Mouse (Mus musculus): ENCODE data around the gene Bicc1. TPM values are rescaled to one million over a fixed set of nuclear protein-coding genes. Genes with fewer than 3 reads are reported as not detected.

The Bicc1 gene
- total and polyA plus RNA-seq, 3 experiments: 0.16 TPM; not detected in 2

DNA sequence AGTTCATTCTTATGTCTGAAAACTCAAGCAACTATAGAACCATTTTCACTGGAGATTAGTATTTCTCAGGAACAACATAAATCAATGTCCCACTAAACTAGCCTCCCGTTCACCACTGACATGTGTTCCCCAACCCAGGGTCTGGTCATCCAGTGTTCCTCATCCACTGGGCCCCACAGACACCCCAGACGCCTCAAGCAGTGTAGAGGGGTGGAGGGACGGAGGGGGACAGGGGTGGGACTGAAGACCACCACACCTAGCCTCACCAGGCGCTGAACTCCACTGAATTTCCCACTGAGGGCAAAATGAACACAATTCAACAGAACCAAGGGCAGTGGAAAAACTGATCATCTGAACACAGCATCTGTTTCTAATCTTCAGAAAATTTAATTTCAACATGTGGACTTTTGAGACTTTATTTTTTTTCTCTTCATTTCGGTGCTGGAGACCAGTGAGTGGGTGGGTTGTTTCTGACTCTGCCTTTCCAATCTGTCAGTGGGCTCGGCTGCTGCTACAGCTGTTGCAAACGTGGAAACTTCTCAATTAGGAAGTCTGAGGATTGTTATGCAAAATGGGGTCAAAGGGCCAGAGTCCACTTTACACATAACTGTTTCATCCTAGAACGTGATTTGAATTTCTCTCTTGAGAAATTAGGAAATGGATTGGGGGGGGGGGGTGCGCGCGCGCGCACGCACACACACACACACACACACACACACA is 21.2 kb downstream of the Bicc1 start:
- DNase-seq (ENCODE audit: low spot score) (no peak), ATAC-seq (ENCODE audit: extremely low read depth, insufficient number of reproducible peaks, low FRiP score, poor library complexity, severe bottlenecking) (no peak)
- no peaks in the 10 kb centered on the region for H3K36me3 ChIP-seq (replicated peaks)
- TF ChIP-seq CTCF (IDR thresholded peaks at IDR 0.05; ENCODE audit: low read depth, low read length) (no peak), GATA2 (IDR thresholded peaks at IDR 0.05; ENCODE audit: borderline replicate concordance, low read depth, low read length) (no peak), GATA1 (IDR thresholded peaks at IDR 0.05; ENCODE audit: borderline replicate concordance, low read length) (no peak), POLR2AphosphoS5 (IDR thresholded peaks at IDR 0.05; ENCODE audit: insufficient replicate concordance, low read depth, low read length) (no peak), TAL1 (conservative IDR thresholded peaks at IDR 0.05; ENCODE audit: low read depth, low read length) (no peak)
- H3K9me3 ChIP-seq (replicated peaks): peaks cover 23% of the 10 kb centered on the region
- no peaks in the 10 kb centered on the region for H3K27me3 ChIP-seq (ENCODE audit: insufficient read depth, low read length)
- H3K4me1 ChIP-seq (ENCODE audit: insufficient read depth, low read depth, low read length): no peaks in the 10 kb centered on the region
- no peak overlapping the region for H3K4me3 ChIP-seq (ENCODE audit: low read depth, low read length)

DNA sequence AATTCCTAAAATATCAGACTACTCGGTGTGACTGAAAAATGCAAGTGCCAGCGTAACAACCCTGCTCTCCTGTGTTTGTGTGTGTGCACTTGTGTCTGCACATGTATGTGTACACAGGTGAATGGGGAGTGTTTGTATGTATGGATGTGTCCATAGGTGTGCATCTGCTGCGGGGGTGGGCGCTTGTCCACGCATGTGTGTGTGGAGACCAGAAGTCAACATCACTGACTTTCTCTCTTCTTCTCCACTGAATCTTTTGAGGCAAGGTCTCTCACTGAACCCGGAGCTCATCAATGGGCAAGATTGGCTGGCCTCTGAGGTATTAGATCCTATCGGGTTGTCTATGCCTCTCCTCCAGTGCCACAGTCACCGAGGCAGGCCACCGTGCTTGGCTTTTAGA is 21.9 kb downstream of the Bicc1 start:
- no peaks in the 10 kb centered on the region for H3K27me3 ChIP-seq (ENCODE audit: insufficient read depth, low read length)
- DNase-seq (ENCODE audit: low spot score) (no peak), ATAC-seq (ENCODE audit: extremely low read depth, insufficient number of reproducible peaks, low FRiP score, poor library complexity, severe bottlenecking) (no peak)
- TF ChIP-seq TAL1 (conservative IDR thresholded peaks at IDR 0.05; ENCODE audit: low read depth, low read length) (no peak), GATA1 (IDR thresholded peaks at IDR 0.05; ENCODE audit: borderline replicate concordance, low read length) (no peak), CTCF (IDR thresholded peaks at IDR 0.05; ENCODE audit: low read depth, low read length) (no peak), POLR2AphosphoS5 (IDR thresholded peaks at IDR 0.05; ENCODE audit: insufficient replicate concordance, low read depth, low read length) (no peak), GATA2 (IDR thresholded peaks at IDR 0.05; ENCODE audit: borderline replicate concordance, low read depth, low read length) (no peak)
- H3K36me3 ChIP-seq (replicated peaks): no peaks in the 10 kb centered on the region
- H3K4me3 ChIP-seq (ENCODE audit: low read depth, low read length): no peak overlapping the region
- peaks cover 29% of the 10 kb centered on the region for H3K9me3 ChIP-seq (replicated peaks)
- no peaks in the 10 kb centered on the region for H3K4me1 ChIP-seq (ENCODE audit: insufficient read depth, low read depth, low read length)

- DNase-seq (ENCODE audit: low spot score): no peak
Measured at GRCm38 (mm10) chr10:71131333-71131732, 28.2 kb downstream of the Bicc1 start.

GRCm38 (mm10) chr10:71130261-71130660 is 29.2 kb downstream of the Bicc1 start:
- no peaks in the 10 kb centered on the region for H3K36me3 ChIP-seq (replicated peaks)
- TF ChIP-seq POLR2AphosphoS5 (IDR thresholded peaks at IDR 0.05; ENCODE audit: insufficient replicate concordance, low read depth, low read length) (no peak), TAL1 (conservative IDR thresholded peaks at IDR 0.05; ENCODE audit: low read depth, low read length) (no peak), CTCF (IDR thresholded peaks at IDR 0.05; ENCODE audit: low read depth, low read length) (no peak), GATA1 (IDR thresholded peaks at IDR 0.05; ENCODE audit: borderline replicate concordance, low read length) (no peak), GATA2 (IDR thresholded peaks at IDR 0.05; ENCODE audit: borderline replicate concordance, low read depth, low read length) (no peak)
- DNase-seq (ENCODE audit: low spot score): no peak
- no peak overlapping the region; the same call in 1 of the 2 replicates for H3K4me3 ChIP-seq (ENCODE audit: low read depth, low read length)
- peaks cover 49% of the 10 kb centered on the region for H3K9me3 ChIP-seq (replicated peaks)
- no peaks in the 10 kb centered on the region for H3K27me3 ChIP-seq (ENCODE audit: insufficient read depth, low read length)
- H3K4me1 ChIP-seq (ENCODE audit: insufficient read depth, low read depth, low read length): no peaks in the 10 kb centered on the region
- ATAC-seq (ENCODE audit: extremely low read depth, insufficient number of reproducible peaks, low FRiP score, poor library complexity, severe bottlenecking): no peak

More at GRCm38 (mm10) chr10:71131333-71131732, 28.2 kb downstream of the Bicc1 start:
- Histone ChIP-seq H3K36me3 (replicated peaks) (no peaks in the 10 kb centered on the region), H3K4me3 (ENCODE audit: low read depth, low read length) (no peak overlapping the region), H3K27me3 (ENCODE audit: insufficient read depth, low read length) (no peaks in the 10 kb centered on the region), H3K4me1 (ENCODE audit: insufficient read depth, low read depth, low read length) (no peaks in the 10 kb centered on the region), H3K9me3 (replicated peaks) (peaks cover 44% of the 10 kb centered on the region)
- TF ChIP-seq GATA2 (IDR thresholded peaks at IDR 0.05; ENCODE audit: borderline replicate concordance, low read depth, low read length): no peak
- TF ChIP-seq GATA1 (IDR thresholded peaks at IDR 0.05; ENCODE audit: borderline replicate concordance, low read length): no peak
- no peak for TF ChIP-seq TAL1 (conservative IDR thresholded peaks at IDR 0.05; ENCODE audit: low read depth, low read length)
- no peak for TF ChIP-seq CTCF (IDR thresholded peaks at IDR 0.05; ENCODE audit: low read depth, low read length)
- TF ChIP-seq POLR2AphosphoS5 (IDR thresholded peaks at IDR 0.05; ENCODE audit: insufficient replicate concordance, low read depth, low read length): no peak
- no peak for ATAC-seq (ENCODE audit: extremely low read depth, insufficient number of reproducible peaks, low FRiP score, poor library complexity, severe bottlenecking)

GRCm38 (mm10) chr10:71127951-71128331 is 31.6 kb downstream of the Bicc1 start:
- H3K36me3 ChIP-seq (replicated peaks): no peaks in the 10 kb centered on the region
- TF ChIP-seq GATA1 (IDR thresholded peaks at IDR 0.05; ENCODE audit: borderline replicate concordance, low read length) (no peak), CTCF (IDR thresholded peaks at IDR 0.05; ENCODE audit: low read depth, low read length) (no peak), GATA2 (IDR thresholded peaks at IDR 0.05; ENCODE audit: borderline replicate concordance, low read depth, low read length) (no peak), TAL1 (conservative IDR thresholded peaks at IDR 0.05; ENCODE audit: low read depth, low read length) (no peak), POLR2AphosphoS5 (IDR thresholded peaks at IDR 0.05; ENCODE audit: insufficient replicate concordance, low read depth, low read length) (no peak)
- DNase-seq (ENCODE audit: low spot score) (no peak), ATAC-seq (ENCODE audit: extremely low read depth, insufficient number of reproducible peaks, low FRiP score, poor library complexity, severe bottlenecking) (no peak)
- H3K27me3 ChIP-seq (ENCODE audit: insufficient read depth, low read length): no peaks in the 10 kb centered on the region
- H3K4me1 ChIP-seq (ENCODE audit: insufficient read depth, low read depth, low read length): no peaks in the 10 kb centered on the region
- H3K9me3 ChIP-seq (replicated peaks): peaks cover 56% of the 10 kb centered on the region
- no peak overlapping the region for H3K4me3 ChIP-seq (ENCODE audit: low read depth, low read length)

DNA sequence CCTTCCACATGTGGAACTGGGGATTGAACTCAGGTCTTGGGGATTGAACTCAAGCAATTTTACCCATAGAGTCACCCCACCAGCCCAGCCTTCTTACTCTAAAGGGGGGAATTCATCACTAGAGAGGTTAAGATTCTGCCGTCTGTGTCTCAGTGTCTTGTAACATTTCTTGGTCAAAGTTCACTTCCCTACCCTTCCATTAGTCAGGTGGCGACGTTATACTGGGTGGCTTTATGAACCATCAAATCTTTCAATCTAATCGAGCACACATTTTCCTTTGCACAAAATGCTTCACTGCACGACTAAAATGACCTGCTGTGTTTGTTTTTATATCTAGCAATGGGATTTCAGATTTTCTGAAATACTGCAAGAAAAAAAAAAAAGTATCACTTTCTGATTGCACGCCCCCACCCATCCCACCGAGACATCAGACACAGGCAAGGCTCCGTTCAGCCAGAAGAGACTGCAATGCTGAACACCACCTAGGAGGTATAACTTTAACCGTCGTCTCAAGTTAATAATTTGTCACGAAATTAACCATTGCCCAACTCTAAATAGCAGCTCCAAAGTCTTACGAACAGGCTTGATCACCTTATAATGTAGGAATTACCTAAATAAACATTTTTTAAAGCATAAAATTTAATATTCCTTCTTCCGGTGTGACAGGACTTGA is 32.1 kb downstream of the Bicc1 start:
- no peaks in the 10 kb centered on the region for H3K36me3 ChIP-seq (replicated peaks)
- no peaks in the 10 kb centered on the region for H3K4me1 ChIP-seq (ENCODE audit: insufficient read depth, low read depth, low read length)
- peaks cover 56% of the 10 kb centered on the region for H3K9me3 ChIP-seq (replicated peaks)
- no peak for ATAC-seq (ENCODE audit: extremely low read depth, insufficient number of reproducible peaks, low FRiP score, poor library complexity, severe bottlenecking)
- no peaks in the 10 kb centered on the region for H3K27me3 ChIP-seq (ENCODE audit: insufficient read depth, low read length)
- TF ChIP-seq POLR2AphosphoS5 (IDR thresholded peaks at IDR 0.05; ENCODE audit: insufficient replicate concordance, low read depth, low read length): no peak
- TF ChIP-seq GATA2 (IDR thresholded peaks at IDR 0.05; ENCODE audit: borderline replicate concordance, low read depth, low read length): no peak
- TF ChIP-seq TAL1 (conservative IDR thresholded peaks at IDR 0.05; ENCODE audit: low read depth, low read length): no peak
- no peak for TF ChIP-seq CTCF (IDR thresholded peaks at IDR 0.05; ENCODE audit: low read depth, low read length)
- TF ChIP-seq GATA1 (IDR thresholded peaks at IDR 0.05; ENCODE audit: borderline replicate concordance, low read length): no peak
- no peak for DNase-seq (ENCODE audit: low spot score)
- no peak overlapping the region for H3K4me3 ChIP-seq (ENCODE audit: low read depth, low read length)

Measured in G1E (cell line).